Mouse (Mus musculus) heart, embryonic 11.5 days (tissue): Measurements from ENCODE around the gene P3h4. TPM values are rescaled to one million over a fixed set of nuclear protein-coding genes. Genes with fewer than 3 reads are reported as not detected.

Experiments used
- ATAC-seq: fragments of 200-750 bp; cut with Nextera tagmentation; replicated peaks from 2 replicates; pipeline ENCODE4 v1.8.0; 2017; ENCODE audit warnings: moderate library complexity; ENCODE audit not compliant: insufficient number of reproducible peaks, low FRiP score, low TSS enrichment
- H3K27ac ChIP-seq: fragments of 300-500 bp; sonication (generic); 2 replicates; pipeline ENCODE4 v1.5.1; 2014; ENCODE audit warnings: mild to moderate bottlenecking, low read depth, low read length
- H3K27me3 ChIP-seq: fragments of 300-500 bp; sonication (generic); 2 replicates; pipeline ENCODE4 v1.6.1; 2014; ENCODE audit warnings: mild to moderate bottlenecking, low read length, mixed read lengths; ENCODE audit not compliant: control insufficient read depth, insufficient read depth
- H3K36me3 ChIP-seq: fragments of 300-500 bp; sonication (generic); 2 replicates; pipeline ENCODE4 v1.6.1; 2014; ENCODE audit warnings: mild to moderate bottlenecking, low read length, moderate library complexity, mixed read lengths; ENCODE audit not compliant: control insufficient read depth, insufficient read depth
- H3K4me1 ChIP-seq: fragments of 300-500 bp; sonication (generic); 2 replicates; pipeline ENCODE4 v1.6.1; 2014; ENCODE audit warnings: low read length; ENCODE audit not compliant: control insufficient read depth, insufficient read depth
- H3K4me2 ChIP-seq: fragments of 300-500 bp; sonication (generic); 2 replicates; pipeline ENCODE4 v1.6.1; 2014; ENCODE audit warnings: mild to moderate bottlenecking, moderate library complexity
- H3K4me3 ChIP-seq: fragments of 300-500 bp; sonication (generic); 2 replicates; pipeline ENCODE4 v1.5.1; 2014; ENCODE audit warnings: low read depth, low read length
- H3K9ac ChIP-seq: fragments of 300-500 bp; sonication (generic); 2 replicates; pipeline ENCODE4 v1.6.1; 2014; ENCODE audit warnings: mild to moderate bottlenecking, low read depth, low read length, moderate library complexity
- H3K9me3 ChIP-seq: fragments of 300-500 bp; sonication (generic); replicated peaks from 2 replicates; pipeline ENCODE4 v1.6.1; 2016; ENCODE audit warnings: low read length; ENCODE audit not compliant: control insufficient read depth
- WGBS: fragments of 180-500 bp; shearing (Covaris S2); extraction: QIAGEN DNeasy Blood & Tissue Kit; methylation state at CpG from one replicate; pipeline ENCODE4 v1.1.7; 2014; ENCODE audit not compliant: insufficient replicate concordance; 5-methylcytosine and 5-hydroxymethylcytosine counted together
- polyA plus RNA-seq: library from polyadenylated mRNA; unstranded; fragments of >200 nt; fragmentation: Nextera tagmentation; extraction: Ambion mirVana; gene quantifications from 2 replicates; pipeline ENCODE4 v1.2.1, GENCODE M21; 2014

The P3h4 gene
- polyA plus RNA-seq, 1 experiment from 2014 or later, result 67.2 TPM

DNA sequence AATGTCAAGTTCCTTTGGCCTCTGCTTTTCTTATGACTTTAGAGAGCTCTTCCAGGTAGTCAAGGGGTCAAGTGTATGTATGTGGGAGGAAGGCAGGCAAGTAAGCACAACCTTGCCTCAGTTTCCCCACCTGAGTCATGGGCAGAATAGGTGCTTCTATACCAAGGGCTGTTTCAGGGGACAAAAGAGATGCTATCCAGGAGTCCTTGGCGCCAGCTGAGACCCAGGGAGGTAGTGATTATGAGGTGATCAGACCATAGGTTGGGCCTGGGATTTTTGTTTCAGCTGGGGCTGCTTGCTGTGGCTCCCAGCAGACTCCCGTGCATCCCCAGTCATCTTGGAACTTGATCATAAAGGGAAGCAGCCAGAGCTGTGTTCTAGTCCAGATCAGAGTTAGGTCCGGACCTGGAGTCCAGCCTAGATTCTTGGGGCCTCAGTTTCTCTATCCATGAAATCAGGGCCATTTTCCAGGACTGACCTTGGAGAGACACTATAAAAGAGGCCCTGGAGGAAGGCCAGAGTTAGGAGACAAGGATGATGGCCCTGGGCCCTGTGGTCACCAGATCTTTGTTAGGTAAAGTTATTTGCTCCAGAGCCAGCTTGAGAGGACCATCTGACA is 10.1 kb downstream of the P3h4 start:
- Histone ChIP-seq H3K9ac (no peak overlapping the region), H3K9me3 (no peaks in the 10 kb centered on the region), H3K27me3 (no peaks in the 10 kb centered on the region), H3K4me3 (no peak overlapping the region), H3K27ac (peak overlapping the region; percentile 95), H3K4me1 (peaks cover 38% of the 10 kb centered on the region), H3K4me2 (no peak overlapping the region), H3K36me3 (peaks cover 8% of the 10 kb centered on the region)
- no peak for ATAC-seq
- WGBS, result 86% methylated on average over 3 of the region's 3 CpGs

DNA sequence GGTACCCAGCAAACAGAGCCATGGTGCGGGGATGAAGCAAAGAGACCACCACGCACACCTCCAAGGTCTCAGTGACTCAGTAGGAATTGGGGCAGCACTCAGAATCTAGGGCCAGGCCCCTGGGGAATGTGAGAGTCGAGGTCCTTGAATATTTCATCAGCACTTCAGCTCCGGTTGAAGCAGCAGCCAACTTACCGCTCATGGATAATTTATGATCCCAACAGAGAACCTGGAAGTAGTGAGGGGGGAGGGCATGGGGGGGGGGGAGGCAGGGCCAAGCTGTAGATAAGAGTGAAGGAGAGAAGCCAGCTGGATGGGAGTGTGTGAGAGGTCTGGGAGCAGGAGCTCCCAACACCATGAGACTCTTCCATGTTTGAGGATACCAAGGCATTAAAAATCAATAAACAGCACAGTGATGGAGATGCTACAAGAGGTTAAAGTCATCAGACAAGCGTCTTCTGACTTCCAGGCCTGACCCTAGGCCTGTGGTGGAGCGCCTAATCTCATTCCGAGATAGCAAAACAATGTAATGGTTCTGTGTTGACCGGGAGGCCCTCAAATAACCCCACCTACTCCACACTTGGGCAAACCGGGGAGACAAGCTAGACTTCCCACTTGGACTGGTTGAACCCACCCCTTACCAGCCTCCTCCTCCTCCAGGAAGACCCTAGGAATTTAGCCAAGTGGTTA is 11.0 kb downstream of the P3h4 start:
- no peak for ATAC-seq
- peak overlapping the region; percentile 95 for H3K27ac ChIP-seq
- H3K27me3 ChIP-seq, result no peaks in the 10 kb centered on the region
- H3K36me3 ChIP-seq, result no peaks in the 10 kb centered on the region; the same call in 1 of the 2 replicates
- 23% methylated on average over 10 of the region's 10 CpGs for WGBS
- H3K4me2 ChIP-seq, result peak overlapping the region; percentile 57
- peaks cover 38% of the 10 kb centered on the region for H3K4me1 ChIP-seq
- no peaks in the 10 kb centered on the region for H3K9me3 ChIP-seq
- H3K4me3 ChIP-seq, result no peak overlapping the region
- H3K9ac ChIP-seq, result no peak overlapping the region

DNA sequence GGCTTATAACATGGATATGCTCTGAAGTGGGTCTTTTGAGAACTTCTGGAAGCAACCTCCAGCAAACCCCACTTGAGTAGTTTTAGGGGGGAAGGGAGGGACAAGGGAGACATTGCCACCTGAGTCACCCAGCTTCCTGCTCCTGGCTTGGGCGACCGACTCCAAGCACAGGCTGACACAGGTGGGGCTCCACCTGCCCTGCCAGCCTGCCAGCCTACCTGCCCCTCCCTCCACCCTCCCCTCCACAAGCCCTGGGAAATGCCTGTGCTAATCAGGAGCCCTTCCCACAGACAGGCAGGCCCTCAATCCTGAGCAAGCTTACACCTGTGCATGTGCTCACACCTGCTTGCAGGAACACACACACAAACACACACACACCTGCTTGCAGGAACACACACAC is 12.0 kb downstream of the P3h4 start:
- no peaks in the 10 kb centered on the region for H3K9me3 ChIP-seq
- H3K27me3 ChIP-seq, result no peaks in the 10 kb centered on the region
- peak overlapping the region; percentile 57 for H3K4me2 ChIP-seq
- peak overlapping the region; percentile 95 for H3K27ac ChIP-seq
- 0 out of 2 replicates have a peak overlapping the region, but pooled peaks have one; percentile 8 for H3K4me3 ChIP-seq
- H3K4me1 ChIP-seq, result peaks cover 38% of the 10 kb centered on the region
- WGBS, result 29% methylated on average over 2 of the region's 2 CpGs
- H3K36me3 ChIP-seq, result no peaks in the 10 kb centered on the region
- H3K9ac ChIP-seq, result peak overlapping the region; percentile 44; the same call in 1 of the 2 replicates
- no peak for ATAC-seq

DNA sequence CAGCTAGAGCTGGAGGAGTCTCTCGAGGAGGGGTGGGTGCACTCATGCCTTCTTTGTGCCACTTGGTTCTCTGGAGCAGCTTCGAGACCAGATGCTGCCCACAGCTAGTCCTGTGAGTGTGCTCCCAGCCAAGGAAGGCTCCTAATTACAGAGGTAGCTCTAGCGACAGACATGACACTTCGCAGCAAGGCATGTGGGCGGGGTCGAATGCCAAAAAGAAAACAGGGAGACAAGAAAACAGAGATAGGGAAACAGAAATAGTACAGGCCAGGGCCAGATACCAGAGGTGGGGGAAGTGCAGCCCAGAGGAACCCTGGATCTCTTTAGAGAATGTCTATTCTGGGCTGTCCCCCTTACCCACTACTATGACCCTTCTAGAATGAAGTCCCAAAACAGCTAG is 12.4 kb downstream of the P3h4 start:
- Histone ChIP-seq H3K9me3 (no peaks in the 10 kb centered on the region), H3K27ac (peak overlapping the region; percentile 95), H3K4me3 (peak overlapping the region; percentile 8; the same call in 1 of the 2 replicates), H3K4me1 (peaks cover 38% of the 10 kb centered on the region), H3K27me3 (no peaks in the 10 kb centered on the region), H3K36me3 (no peaks in the 10 kb centered on the region), H3K9ac (peak overlapping the region; percentile 64; the same call in 1 of the 2 replicates), H3K4me2 (peak overlapping the region; percentile 57)
- ATAC-seq, result 0 out of 2 replicates have a peak, but pooled peaks have one; percentile 16
- 1% methylated on average over 6 of the region's 6 CpGs for WGBS

DNA sequence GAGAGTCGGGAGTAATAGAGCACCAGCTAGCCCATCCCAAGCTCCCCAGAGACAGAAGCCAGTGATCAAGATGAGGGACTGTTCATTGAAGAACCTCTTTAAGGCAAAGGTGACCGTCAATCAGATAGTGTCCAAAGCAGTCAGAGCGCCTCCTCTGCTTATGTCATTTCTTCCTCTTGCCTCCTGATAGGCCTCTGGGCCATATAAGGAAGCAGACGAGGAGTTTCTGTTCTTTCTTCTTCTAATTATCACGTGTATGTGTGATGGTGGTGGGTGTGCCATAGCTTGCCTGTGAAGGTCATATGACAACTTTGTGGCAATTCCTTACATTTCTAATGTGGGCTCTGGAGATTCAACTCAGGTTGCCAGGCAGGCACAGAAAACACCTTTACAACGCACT is 13.8 kb downstream of the P3h4 start:
- ATAC-seq, result no peak
- WGBS, result 47% methylated on average over 6 of the region's 6 CpGs
- H3K27ac ChIP-seq, result peak overlapping the region; percentile 95
- H3K4me2 ChIP-seq, result no peak overlapping the region
- H3K9me3 ChIP-seq, result no peaks in the 10 kb centered on the region
- no peak overlapping the region for H3K9ac ChIP-seq
- H3K4me1 ChIP-seq, result peaks cover 42% of the 10 kb centered on the region
- H3K27me3 ChIP-seq, result no peaks in the 10 kb centered on the region
- no peak overlapping the region for H3K4me3 ChIP-seq
- H3K36me3 ChIP-seq, result no peaks in the 10 kb centered on the region

DNA sequence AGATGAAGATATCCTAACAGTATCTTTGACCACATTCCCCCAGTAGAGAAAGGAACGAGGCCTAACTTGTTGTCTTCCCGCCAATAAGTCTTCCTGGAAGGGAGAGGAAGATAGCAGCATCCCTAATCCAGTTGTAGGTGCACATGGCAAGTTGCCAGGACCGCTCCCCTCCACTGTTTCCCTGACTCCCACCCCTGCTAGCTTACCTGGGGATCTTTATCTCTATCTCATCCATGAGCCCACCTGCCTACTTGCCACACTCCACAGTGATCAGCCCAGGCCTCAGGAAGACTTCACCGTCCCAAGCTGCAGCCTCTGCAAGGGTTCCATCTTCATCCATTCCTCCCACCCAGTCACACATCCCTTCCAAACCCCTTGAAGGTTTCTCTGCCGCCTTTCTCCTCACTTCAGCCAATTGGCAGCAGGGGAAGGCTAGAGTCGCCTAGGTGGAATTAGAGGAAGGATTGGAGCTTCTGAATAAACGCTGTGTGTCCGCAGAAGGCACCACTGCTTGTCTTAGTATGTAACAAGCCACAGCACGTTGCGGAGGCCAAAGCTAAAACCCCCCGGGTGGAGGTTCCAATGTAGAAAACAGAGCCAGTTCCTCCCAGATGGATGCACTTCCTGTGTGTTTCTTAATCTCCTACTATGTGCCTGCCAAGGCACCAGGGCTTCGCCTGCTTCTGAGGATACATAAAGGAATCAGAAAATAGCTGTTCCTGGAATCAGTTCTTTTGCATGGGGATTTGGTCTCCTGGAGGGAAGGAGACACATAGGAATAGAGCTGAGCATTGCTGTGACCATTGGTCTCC is 14.7 kb downstream of the P3h4 start:
- Histone ChIP-seq H3K4me3 (no peak overlapping the region), H3K27me3 (no peaks in the 10 kb centered on the region), H3K4me1 (peaks cover 52% of the 10 kb centered on the region), H3K9ac (no peak overlapping the region), H3K9me3 (no peaks in the 10 kb centered on the region), H3K27ac (peak overlapping the region; percentile 95), H3K36me3 (no peaks in the 10 kb centered on the region), H3K4me2 (no peak overlapping the region)
- no peak for ATAC-seq
- WGBS, result 81% methylated on average over 12 of the region's 12 CpGs

DNA sequence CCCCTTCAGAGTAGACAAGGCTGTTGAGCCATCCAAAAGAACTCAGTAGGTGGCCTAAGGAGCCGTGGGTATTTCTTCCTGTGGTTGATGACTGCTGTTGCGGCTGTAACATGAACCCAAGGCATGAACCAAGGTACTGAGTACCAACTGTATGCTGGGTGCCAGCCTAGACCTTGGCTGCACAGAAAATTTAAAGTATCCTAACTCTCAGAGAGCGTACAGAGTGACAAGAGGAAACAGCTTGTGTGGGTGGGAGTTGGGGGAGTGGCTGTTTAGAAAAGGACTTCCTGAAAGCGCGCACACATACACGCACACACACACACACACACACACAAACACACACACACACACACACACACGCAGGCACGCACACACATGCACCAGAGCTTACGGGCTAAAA is 15.3 kb downstream of the P3h4 start:
- Histone ChIP-seq H3K27ac (no peak overlapping the region), H3K27me3 (no peaks in the 10 kb centered on the region), H3K4me2 (no peak overlapping the region), H3K4me3 (no peak overlapping the region), H3K9ac (no peak overlapping the region), H3K4me1 (peaks cover 55% of the 10 kb centered on the region), H3K9me3 (no peaks in the 10 kb centered on the region), H3K36me3 (no peaks in the 10 kb centered on the region)
- no peak for ATAC-seq
- WGBS, result 71% methylated on average over 9 of the region's 9 CpGs

DNA sequence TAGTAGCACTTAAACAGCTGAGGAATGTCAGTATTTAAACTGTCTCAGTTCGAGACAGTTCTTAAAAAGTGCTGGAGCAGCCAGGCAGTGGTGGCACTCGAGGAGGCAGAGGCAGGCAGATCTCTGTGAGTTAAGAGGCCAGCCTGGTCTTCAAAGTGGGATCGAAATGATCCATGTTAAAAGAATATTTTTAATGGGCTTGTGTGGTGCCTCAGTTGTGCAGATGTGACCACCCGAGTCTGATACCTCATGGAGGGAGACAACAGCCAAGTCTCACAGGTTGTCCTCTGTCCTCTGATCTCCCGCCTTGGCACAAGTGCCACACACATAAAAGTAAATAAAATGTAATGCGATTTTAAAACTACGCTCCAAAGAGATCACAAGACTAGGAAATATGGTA is 16.1 kb downstream of the P3h4 start:
- Histone ChIP-seq H3K9ac (no peak overlapping the region), H3K9me3 (no peaks in the 10 kb centered on the region), H3K4me1 (peaks cover 56% of the 10 kb centered on the region), H3K4me2 (peak overlapping the region; percentile 81), H3K27ac (no peak overlapping the region), H3K4me3 (no peak overlapping the region), H3K27me3 (no peaks in the 10 kb centered on the region), H3K36me3 (no peaks in the 10 kb centered on the region)
- 90% methylated on average over 7 of the region's 7 CpGs for WGBS
- no peak for ATAC-seq
